Mouse (Mus musculus) MEL (cell line): ENCODE data around the gene Bcas3. TPM values are rescaled to one million over a fixed set of nuclear protein-coding genes. Genes with fewer than 3 reads are reported as not detected.
A peak's percentile ranks its signal among the peaks of the same experiment; 100 is the strongest.

Source experiments
- DNase-seq: peaks from one replicate; pipeline ENCODE4 v3.0.0; 2011; ENCODE audit warnings: low read depth, low spot score
- H3K27ac ChIP-seq: 2 replicates; pipeline ENCODE4 v1.5.1; 2012; ENCODE audit warnings: low read depth, mild to moderate bottlenecking, control low read depth, low read length, moderate library complexity; ENCODE audit not compliant: control insufficient read depth
- H3K27me3 ChIP-seq, 2 experiments: fragments of 150-350 bp in 1 of 2; sonication (generic) in 1 of 2; 2 replicates each; pipeline ENCODE4 v1.6.1; 2012; ENCODE audit warnings: low read length in 2 of 2, mild to moderate bottlenecking in 2 of 2, improper control_type of control experiment in 1 of 2, moderate library complexity in 1 of 2; ENCODE audit not compliant: insufficient read depth in 2 of 2, control insufficient read depth in 1 of 2
- H3K36me3 ChIP-seq, 2 experiments: 2 replicates each; pipeline ENCODE4 v1.6.1; 2012 to 2014; ENCODE audit warnings: low read length in 2 of 2, improper control_type of control experiment in 1 of 2, inconsistent platforms in 1 of 2, mild to moderate bottlenecking in 1 of 2; ENCODE audit not compliant: insufficient read depth in 2 of 2, control insufficient read depth in 1 of 2
- H3K4me1 ChIP-seq, 2 experiments: fragments of 150-350 bp in 1 of 2; sonication (generic) in 1 of 2; 2 replicates each; pipeline ENCODE4 v1.6.1; 2012; ENCODE audit warnings: low read length in 2 of 2, improper control_type of control experiment in 1 of 2, mild to moderate bottlenecking in 1 of 2; ENCODE audit not compliant: insufficient read depth in 2 of 2, control insufficient read depth in 1 of 2
- H3K4me3 ChIP-seq, 2 experiments: fragments of 150-350 bp in 1 of 2; sonication (generic) in 1 of 2; 2 replicates each; pipeline ENCODE4 v1.5.1; 2012; ENCODE audit warnings: low read depth in 2 of 2, low read length in 2 of 2, mild to moderate bottlenecking in 2 of 2, moderate library complexity in 2 of 2, control low read depth in 1 of 2, improper control_type of control experiment in 1 of 2; ENCODE audit not compliant: control insufficient read depth in 1 of 2, insufficient read depth in 1 of 2
- H3K79me2 ChIP-seq: 2 replicates; pipeline ENCODE4 v1.6.1; 2012; ENCODE audit warnings: mild to moderate bottlenecking, low read length, moderate library complexity; ENCODE audit not compliant: control insufficient read depth, poor library complexity, insufficient read depth
- H3K9ac ChIP-seq: 2 replicates; pipeline ENCODE4 v1.6.1; 2012; ENCODE audit warnings: low read depth, mild to moderate bottlenecking, control low read depth, low read length, moderate library complexity; ENCODE audit not compliant: control insufficient read depth, poor library complexity, severe bottlenecking
- H3K9me3 ChIP-seq: fragments of 150-350 bp; sonication (generic); replicated peaks from 2 replicates; pipeline ENCODE4 v1.6.1; 2012; ENCODE audit warnings: mild to moderate bottlenecking, low read length, improper control_type of control experiment, moderate library complexity; ENCODE audit not compliant: insufficient read depth
- BHLHE40 ChIP-seq: IDR thresholded peaks from 2 replicates; pipeline ENCODE4 v1.6.1; 2012; ENCODE audit warnings: low read depth, mild to moderate bottlenecking, inconsistent platforms, low read length, improper control_type of control experiment, borderline replicate concordance
- CHD1 ChIP-seq: IDR thresholded peaks from 2 replicates; pipeline ENCODE4 v1.6.1; 2012; ENCODE audit warnings: low read depth, mild to moderate bottlenecking, inconsistent platforms, low read length, improper control_type of control experiment
- CTCF ChIP-seq, 3 experiments: IDR thresholded peaks in 2 of 3; conservative IDR thresholded peaks in 1 of 3; 2 replicates each; pipeline ENCODE4 v1.5.1; 2011 to 2012; ENCODE audit warnings: low read length in 3 of 3, low read depth in 2 of 3, mild to moderate bottlenecking in 2 of 3, improper control_type of control experiment in 1 of 3, inconsistent platforms in 1 of 3, mixed read lengths in 1 of 3, moderate library complexity in 1 of 3; ENCODE audit not compliant: control insufficient read depth in 1 of 3, insufficient read depth in 1 of 3, poor library complexity in 1 of 3, severe bottlenecking in 1 of 3
- E2F4 ChIP-seq: IDR thresholded peaks from 2 replicates; pipeline ENCODE4 v1.6.1; 2011; ENCODE audit warnings: low read depth, low read length, improper control_type of control experiment, borderline replicate concordance
- ELF1 ChIP-seq: IDR thresholded peaks from 2 replicates; pipeline ENCODE4 v1.6.1; 2014; ENCODE audit warnings: low read depth, mild to moderate bottlenecking, inconsistent platforms, low read length, improper control_type of control experiment, moderate library complexity
- EP300 ChIP-seq, 2 experiments: IDR thresholded peaks; 2 replicates each; pipeline ENCODE4 v1.6.1; 2011; ENCODE audit warnings: improper control_type of control experiment in 2 of 2, low read length in 2 of 2, low read depth in 1 of 2, mild to moderate bottlenecking in 1 of 2
- ETS1 ChIP-seq: IDR thresholded peaks from 2 replicates; pipeline ENCODE4 v1.6.1; 2012; ENCODE audit warnings: low read depth, mild to moderate bottlenecking, inconsistent platforms, low read length, improper control_type of control experiment, moderate library complexity
- GABPA ChIP-seq: IDR thresholded peaks from 2 replicates; pipeline ENCODE4 v1.6.1; 2012; ENCODE audit warnings: low read depth, mild to moderate bottlenecking, inconsistent platforms, low read length, improper control_type of control experiment, moderate library complexity
- GATA1 ChIP-seq: IDR thresholded peaks from 2 replicates; pipeline ENCODE4 v1.6.1; 2011; ENCODE audit warnings: low read depth, low read length, improper control_type of control experiment
- HCFC1 ChIP-seq: IDR thresholded peaks from 2 replicates; pipeline ENCODE4 v1.6.1; 2012; ENCODE audit warnings: low read depth, mild to moderate bottlenecking, inconsistent platforms, low read length, improper control_type of control experiment, moderate library complexity
- JUND ChIP-seq: IDR thresholded peaks from 2 replicates; pipeline ENCODE4 v1.6.1; 2011; ENCODE audit warnings: low read depth, mild to moderate bottlenecking, improper control_type of control experiment, low read length
- KAT2A ChIP-seq: conservative IDR thresholded peaks from 2 replicates; pipeline ENCODE4 v1.6.1; 2012; ENCODE audit warnings: low read depth, low read length, improper control_type of control experiment, inconsistent platforms
- MAFK ChIP-seq: IDR thresholded peaks from 2 replicates; pipeline ENCODE4 v1.6.1; 2011; ENCODE audit warnings: low read depth, mild to moderate bottlenecking, low read length, improper control_type of control experiment, borderline replicate concordance
- MAX ChIP-seq: IDR thresholded peaks from 2 replicates; pipeline ENCODE4 v1.6.1; 2011; ENCODE audit warnings: low read length, improper control_type of control experiment
- MAZ ChIP-seq: IDR thresholded peaks from 2 replicates; pipeline ENCODE4 v1.6.1; 2012; ENCODE audit warnings: low read depth, mild to moderate bottlenecking, inconsistent platforms, low read length, improper control_type of control experiment
- MEF2A ChIP-seq: IDR thresholded peaks from 2 replicates; pipeline ENCODE4 v1.6.1; 2014; ENCODE audit warnings: low read depth, mild to moderate bottlenecking, inconsistent platforms, low read length, improper control_type of control experiment; ENCODE audit not compliant: poor library complexity, insufficient replicate concordance, severe bottlenecking; ENCODE audit errors: extremely low read depth
- MXI1 ChIP-seq: IDR thresholded peaks from 2 replicates; pipeline ENCODE4 v1.6.1; 2011; ENCODE audit warnings: mild to moderate bottlenecking, low read depth, low read length, improper control_type of control experiment
- MYC ChIP-seq: IDR thresholded peaks from 2 replicates; pipeline ENCODE4 v1.6.1; 2011; ENCODE audit warnings: low read depth, mild to moderate bottlenecking, low read length, improper control_type of control experiment, moderate library complexity
- NELFE ChIP-seq: IDR thresholded peaks from 2 replicates; pipeline ENCODE4 v1.6.1; 2011; ENCODE audit warnings: low read depth, low read length, improper control_type of control experiment
- NRF1 ChIP-seq: IDR thresholded peaks from 2 replicates; pipeline ENCODE4 v1.6.1; 2014; ENCODE audit warnings: low read depth, mild to moderate bottlenecking, inconsistent platforms, low read length, improper control_type of control experiment, moderate library complexity; ENCODE audit not compliant: poor library complexity, insufficient read depth, severe bottlenecking
- POLR2A ChIP-seq, 2 experiments: IDR thresholded peaks; 2 replicates each; pipeline ENCODE4 v1.6.1; 2011 to 2012; ENCODE audit warnings: low read length in 2 of 2, mild to moderate bottlenecking in 2 of 2, control low read depth in 1 of 2, improper control_type of control experiment in 1 of 2, low read depth in 1 of 2, moderate library complexity in 1 of 2; ENCODE audit not compliant: control insufficient read depth in 1 of 2, insufficient read depth in 1 of 2, poor library complexity in 1 of 2
- POLR2AphosphoS2 ChIP-seq: IDR thresholded peaks from 2 replicates; pipeline ENCODE4 v1.6.1; 2011; ENCODE audit warnings: low read length, improper control_type of control experiment
- POLR2AphosphoS5 ChIP-seq: IDR thresholded peaks from 2 replicates; pipeline ENCODE4 v1.6.1; 2012; ENCODE audit warnings: low read depth, borderline replicate concordance, mild to moderate bottlenecking, inconsistent platforms, low read length, moderate library complexity, mixed read lengths
- RAD21 ChIP-seq: IDR thresholded peaks from 2 replicates; pipeline ENCODE4 v1.6.1; 2011; ENCODE audit warnings: mild to moderate bottlenecking, low read depth, low read length, improper control_type of control experiment
- RCOR1 ChIP-seq: IDR thresholded peaks from 2 replicates; pipeline ENCODE4 v1.6.1; 2012; ENCODE audit warnings: low read depth, mild to moderate bottlenecking, inconsistent platforms, low read length, improper control_type of control experiment
- SMC3 ChIP-seq: IDR thresholded peaks from 2 replicates; pipeline ENCODE4 v1.6.1; 2011; ENCODE audit warnings: low read depth, low read length, improper control_type of control experiment
- TBP ChIP-seq: IDR thresholded peaks from 2 replicates; pipeline ENCODE4 v1.8.0; 2011; ENCODE audit warnings: low read depth, low read length, improper control_type of control experiment
- TCF12 ChIP-seq: IDR thresholded peaks from 2 replicates; pipeline ENCODE4 v1.6.1; 2014; ENCODE audit warnings: low read depth, mild to moderate bottlenecking, inconsistent platforms, low read length, improper control_type of control experiment, moderate library complexity
- USF1 ChIP-seq: IDR thresholded peaks from 2 replicates; pipeline ENCODE4 v1.6.1; 2014; ENCODE audit warnings: low read depth, mild to moderate bottlenecking, inconsistent platforms, low read length, improper control_type of control experiment, moderate library complexity
- USF2 ChIP-seq, 2 experiments: IDR thresholded peaks; 2 replicates each; pipeline ENCODE4 v1.6.1; 2011 to 2012; ENCODE audit warnings: improper control_type of control experiment in 2 of 2, low read length in 2 of 2, borderline replicate concordance in 1 of 2, inconsistent platforms in 1 of 2, low read depth in 1 of 2, mild to moderate bottlenecking in 1 of 2; ENCODE audit not compliant: insufficient read depth in 1 of 2
- ZC3H11A ChIP-seq: IDR thresholded peaks from 2 replicates; pipeline ENCODE4 v1.6.1; 2012; ENCODE audit warnings: low read depth, mild to moderate bottlenecking, inconsistent platforms, low read length, improper control_type of control experiment
- ZKSCAN1 ChIP-seq: IDR thresholded peaks from 2 replicates; pipeline ENCODE4 v1.6.1; 2012; ENCODE audit warnings: low read depth, mild to moderate bottlenecking, inconsistent platforms, low read length, improper control_type of control experiment, moderate library complexity
- ZMIZ1 ChIP-seq: IDR thresholded peaks from 2 replicates; pipeline ENCODE4 v1.6.1; 2012; ENCODE audit warnings: low read depth, mild to moderate bottlenecking, inconsistent platforms, low read length, improper control_type of control experiment, moderate library complexity
- ZNF384 ChIP-seq: IDR thresholded peaks from 2 replicates; pipeline ENCODE4 v1.6.1; 2012; ENCODE audit warnings: low read depth, mild to moderate bottlenecking, inconsistent platforms, low read length, improper control_type of control experiment
- polyA plus RNA-seq, 2 experiments: library from polyadenylated mRNA; stranded (reverse) in 1 of 2; unstranded in 1 of 2; fragments of >175 nt in 1 of 2; fragments of >200 nt in 1 of 2; gene quantifications; 2 replicates each; pipeline versions ENCODE4 v1.2.1 to v1.2.4; 2012; ENCODE audit warnings: low replicate concordance in 2 of 2, low read depth in 1 of 2; ENCODE audit not compliant: insufficient read length in 2 of 2, insufficient read depth in 1 of 2, missing spikeins in 1 of 2
- total RNA-seq: library from RNA; depleted of rRNA; stranded (reverse); fragments of 300-350 nt; gene quantifications from 2 replicates; pipeline ENCODE4 v1.2.3, GENCODE M21; 2012

The Bcas3 gene
- total and polyA plus RNA-seq, 3 experiments = 8.6 to 14.7 TPM; not detected in 1

DNA sequence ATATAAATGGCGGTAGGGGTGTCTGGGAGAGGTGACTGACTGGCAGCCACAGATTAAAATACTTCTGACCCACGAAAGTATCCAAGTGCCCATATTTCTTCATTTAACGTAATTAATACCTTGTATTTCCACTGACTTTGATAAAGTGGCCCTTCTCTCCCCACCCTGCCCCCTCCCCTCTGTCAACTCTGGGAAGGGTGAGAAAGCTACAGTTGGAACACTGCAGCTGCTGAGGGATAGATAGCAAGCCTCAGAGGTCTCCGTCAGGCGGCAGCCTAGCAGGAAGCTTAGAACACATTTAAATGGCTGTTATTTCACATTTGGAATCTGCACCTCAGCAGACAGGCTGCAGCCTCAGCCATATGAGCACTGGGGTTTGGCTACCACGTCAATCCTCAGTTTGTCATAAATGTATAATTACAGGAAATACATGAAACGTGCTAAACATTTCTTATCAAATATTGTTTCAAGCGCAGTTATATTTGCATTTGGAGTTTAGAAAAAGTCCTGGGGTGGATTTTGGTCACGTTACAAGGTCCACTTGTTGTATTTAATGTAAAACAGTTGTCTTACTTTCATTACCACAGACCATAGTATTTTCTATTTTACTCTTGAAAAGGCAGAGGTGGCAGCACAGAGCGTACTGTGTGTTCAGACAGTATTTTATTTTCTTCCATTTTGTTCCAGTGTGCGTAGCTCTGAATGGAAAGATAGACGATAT lies 291.2 kb downstream of the Bcas3 start (continued):
- no peak for TF ChIP-seq SMC3
- TF ChIP-seq, all 39 proteins: peak for 18

DNA sequence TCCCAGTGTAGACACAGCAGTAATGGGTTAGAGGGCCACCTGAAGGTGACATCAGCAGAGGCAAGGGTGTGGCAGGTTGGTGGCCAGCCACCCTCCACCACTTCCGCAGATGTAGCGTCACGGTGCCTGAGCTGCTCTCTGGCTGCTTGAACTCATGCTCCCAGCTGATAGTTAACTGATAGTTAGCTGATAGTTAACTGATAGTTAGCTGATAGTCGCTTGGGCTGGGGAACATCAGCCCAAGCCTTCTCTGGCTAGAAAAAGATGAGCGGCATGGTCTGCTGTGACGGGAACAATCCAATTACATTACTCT lies 291.7 kb downstream of the Bcas3 start:
- Histone ChIP-seq H3K27ac (peak overlapping the region; percentile 86), H3K9ac (peak overlapping the region; percentile 56), H3K36me3 (peaks cover 0 to 34% of the 10 kb centered on the region in 2 experiments; a peak in 2 of 4 replicates), H3K4me1 (peaks cover 23 to 37% of the 10 kb centered on the region in 2 experiments), H3K9me3 (no peaks in the 10 kb centered on the region), H3K27me3 (no peaks in the 10 kb centered on the region), H3K4me3 (peak overlapping the region; percentile 15 to 71), H3K79me2 (no peaks in the 10 kb centered on the region)
- DNase-seq = peak; percentile 89
- TF ChIP-seq NELFE (0 out of 2 replicates have a peak, but pooled peaks have one; percentile 10), ZNF384 (no peak), RAD21 (no peak), GABPA (no peak), ETS1 (peak; percentile 97), MYC (no peak), TCF12 (peak; percentile 79), MAFK (no peak), ELF1 (peak; percentile 71), KAT2A (no peak), MEF2A (no peak), CHD1 (no peak), E2F4 (no peak), ZKSCAN1 (no peak), HCFC1 (no peak), JUND (no peak), POLR2A (IDR thresholded peaks at IDR 0.05; ENCODE audit: control insufficient read depth in 1 of 2, insufficient read depth in 1 of 2, low read depth in 1 of 2, low read length in 2 of 2, poor library complexity in 1 of 2) (no peak; a peak in 1 of 4 replicates), USF1 (no peak), ZMIZ1 (no peak), ZC3H11A (no peak), EP300 (IDR thresholded peaks at IDR 0.05; ENCODE audit: low read depth in 1 of 2, low read length in 2 of 2) (peak; percentile 41 to 80), POLR2AphosphoS2 (no peak; the same call in 1 of the 2 replicates), MAZ (no peak), CTCF (IDR thresholded peaks at IDR 0.05 in 2 of 3, conservative IDR thresholded peaks at IDR 0.05 in 1 of 3; ENCODE audit: control insufficient read depth in 1 of 3, insufficient read depth in 1 of 3, low read depth in 2 of 3, low read length in 3 of 3, poor library complexity in 1 of 3, severe bottlenecking in 1 of 3) (no peak), MAX (no peak), NRF1 (no peak), BHLHE40 (peak; percentile 37), MXI1 (0 out of 2 replicates have a peak, but pooled peaks have one; percentile 0), USF2 (IDR thresholded peaks at IDR 0.05; ENCODE audit: borderline replicate concordance in 1 of 2, insufficient read depth in 1 of 2, low read depth in 1 of 2, low read length in 2 of 2) (no peak), TBP (0 out of 2 replicates have a peak, but pooled peaks have one; percentile 47), GATA1 (peak; percentile 90), RCOR1 (no peak; the same call in 1 of the 2 replicates), SMC3 (no peak), POLR2AphosphoS5 (no peak)
